Mouse (Mus musculus) heart, postnatal 0 days (tissue): ENCODE results near the gene Zmym4.
"Not testable (repeated sequence)": the region's sequence is repeated elsewhere in the genome, so short reads cannot be mapped to it uniquely, and the experiment has no call there.

Source experiments
- CTCF ChIP-seq: IDR thresholded peaks from 2 replicates; pipeline ENCODE4 v1.5.1; 2016; ENCODE audit warnings: antibody characterized with exemption, control low read depth, low read depth
- EP300 ChIP-seq: IDR thresholded peaks from 2 replicates; pipeline ENCODE4 v1.6.1; 2016; ENCODE audit warnings: antibody characterized with exemption, low read depth

DNA sequence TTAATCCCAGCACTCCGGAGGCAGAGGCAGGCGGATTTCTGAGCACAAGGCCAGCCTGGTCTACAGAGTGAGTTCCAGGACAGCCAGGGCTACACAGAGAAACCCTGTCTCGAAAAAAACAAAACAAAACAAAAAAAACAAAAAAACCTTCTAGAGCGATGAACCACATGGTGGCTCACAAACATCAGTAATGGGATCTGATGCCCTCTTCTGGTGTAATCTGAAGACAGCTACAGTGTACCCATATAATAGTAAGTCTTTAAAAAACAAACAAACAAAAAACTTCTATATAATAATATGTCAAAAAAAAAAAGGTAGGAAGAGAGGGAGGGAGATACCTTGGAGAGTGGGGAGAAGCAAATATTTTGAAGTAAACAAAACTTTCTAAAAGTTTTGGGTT, 17.1 kb downstream of the Zmym4 start:
- not testable (repeated sequence) for TF ChIP-seq CTCF, EP300
